Mouse (Mus musculus) mouse embryonic stem cell (cell line): ENCODE data around the gene Snx29.

Experiments used
- in situ Hi-C, 2 experiments: fragments of 300-500 bp; cut with MboI; formaldehyde crosslinking; loops; 1 replicate in 1 of 2; 3 replicates in 1 of 2; pipeline ENCODE4 v1.14.3; 2019 to 2020; ENCODE audit warnings: low sequenced_read_pairs in 2 of 2, low pct_unique_long_range_greater_than_20kb in 1 of 2, mixed read lengths in 1 of 2; ENCODE audit not compliant: unreplicated experiment in 1 of 2

Gene Snx29

DNA sequence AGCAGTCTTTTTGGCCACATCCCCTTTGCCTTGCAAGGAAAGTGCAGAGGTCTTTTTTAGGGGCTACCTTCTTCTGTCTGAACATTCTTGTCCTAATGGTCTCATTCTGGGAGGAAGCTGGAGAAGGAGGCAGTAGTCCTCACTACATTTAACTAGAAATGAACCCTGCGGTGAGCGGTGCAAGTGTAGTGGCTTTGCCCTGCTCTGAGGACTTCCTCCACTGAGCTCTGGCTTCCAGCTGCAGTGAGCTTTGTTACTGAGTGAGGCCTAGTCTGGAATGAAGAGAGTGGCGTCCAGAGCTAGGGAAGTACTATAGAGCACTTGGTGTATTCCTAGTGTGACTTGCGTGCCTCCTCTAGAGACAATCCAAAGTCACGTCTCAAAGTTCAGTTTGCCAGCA lies 429.8 kb downstream of the Snx29 start:
- in situ Hi-C loops = no loop called here

DNA sequence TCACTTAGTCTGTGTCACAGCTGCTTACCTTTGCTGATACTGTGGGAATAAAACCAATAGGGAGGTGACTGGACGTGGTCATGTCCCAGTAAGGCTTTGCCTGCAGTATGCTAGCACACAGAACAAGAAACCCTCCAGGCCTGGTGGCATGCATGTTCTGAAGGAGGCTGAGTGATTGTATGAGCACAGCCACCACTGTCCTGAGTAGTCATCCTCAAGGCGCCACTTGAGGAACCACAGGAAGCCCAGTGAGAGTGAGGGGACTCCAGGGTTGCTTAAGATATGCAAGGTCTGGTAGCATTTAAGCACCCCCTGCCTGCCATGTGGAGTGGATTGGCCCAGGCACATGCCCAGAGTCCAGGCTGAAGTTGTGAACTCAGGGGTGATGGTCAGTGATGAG lies 430.8 kb downstream of the Snx29 start:
- in situ Hi-C loops = no loop called here

DNA sequence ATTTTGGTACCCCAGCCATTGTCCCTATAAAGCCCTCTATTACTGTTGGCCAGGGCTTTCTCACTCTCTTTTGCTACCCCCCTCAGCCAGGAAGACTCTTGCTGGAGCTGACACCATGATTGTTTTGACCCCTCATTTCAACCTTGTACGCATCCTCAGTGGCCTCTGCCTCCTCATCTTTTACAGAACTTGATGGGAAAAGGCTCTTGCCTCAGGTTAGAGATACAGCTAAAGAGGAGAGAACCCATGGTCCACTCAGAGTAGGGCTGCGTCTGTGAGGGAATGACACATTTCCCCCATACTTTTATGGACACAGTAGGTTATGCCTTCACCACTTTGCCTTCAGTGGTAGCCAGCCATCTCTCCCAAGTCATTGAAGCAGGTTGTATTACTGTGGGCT lies 431.4 kb downstream of the Snx29 start:
- in situ Hi-C loops = no loop called here

DNA sequence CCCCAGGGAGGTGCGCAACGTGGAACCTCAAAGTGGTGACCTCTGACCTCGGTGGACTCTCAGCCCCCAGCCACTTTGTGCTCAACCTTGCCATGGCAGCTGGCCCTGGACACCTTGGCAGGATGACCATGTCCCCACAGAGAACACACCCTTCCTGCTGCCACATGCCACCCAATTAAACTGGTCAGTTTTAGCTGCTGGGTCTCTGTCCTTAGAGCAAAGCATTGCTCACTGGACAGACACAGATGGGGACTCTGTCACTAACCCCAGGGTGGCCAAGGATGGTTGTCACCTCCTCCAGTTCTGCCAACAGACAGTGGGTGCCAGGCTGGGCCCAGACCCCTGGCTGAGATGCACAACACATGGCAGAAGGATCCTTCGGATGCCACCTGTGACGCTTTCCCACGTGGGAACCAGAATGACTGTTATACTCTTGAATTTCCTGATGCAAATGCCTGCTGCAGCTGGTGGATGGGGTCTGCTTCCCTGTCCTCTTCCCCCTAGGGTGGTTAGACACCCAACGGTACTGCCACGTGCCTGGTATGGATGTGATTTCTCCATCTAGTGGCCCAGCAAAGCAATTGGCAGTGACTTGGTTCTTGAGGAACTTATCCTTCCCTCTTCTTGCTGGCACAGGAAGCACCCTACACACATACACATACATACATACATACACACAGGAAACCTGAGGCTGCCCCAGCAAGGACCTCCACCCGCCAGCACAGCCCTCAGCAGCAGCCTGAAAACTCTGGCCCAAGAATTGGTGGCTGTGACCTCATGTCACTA lies 432.8 kb downstream of the Snx29 start:
- in situ Hi-C loops = no loop called here

DNA sequence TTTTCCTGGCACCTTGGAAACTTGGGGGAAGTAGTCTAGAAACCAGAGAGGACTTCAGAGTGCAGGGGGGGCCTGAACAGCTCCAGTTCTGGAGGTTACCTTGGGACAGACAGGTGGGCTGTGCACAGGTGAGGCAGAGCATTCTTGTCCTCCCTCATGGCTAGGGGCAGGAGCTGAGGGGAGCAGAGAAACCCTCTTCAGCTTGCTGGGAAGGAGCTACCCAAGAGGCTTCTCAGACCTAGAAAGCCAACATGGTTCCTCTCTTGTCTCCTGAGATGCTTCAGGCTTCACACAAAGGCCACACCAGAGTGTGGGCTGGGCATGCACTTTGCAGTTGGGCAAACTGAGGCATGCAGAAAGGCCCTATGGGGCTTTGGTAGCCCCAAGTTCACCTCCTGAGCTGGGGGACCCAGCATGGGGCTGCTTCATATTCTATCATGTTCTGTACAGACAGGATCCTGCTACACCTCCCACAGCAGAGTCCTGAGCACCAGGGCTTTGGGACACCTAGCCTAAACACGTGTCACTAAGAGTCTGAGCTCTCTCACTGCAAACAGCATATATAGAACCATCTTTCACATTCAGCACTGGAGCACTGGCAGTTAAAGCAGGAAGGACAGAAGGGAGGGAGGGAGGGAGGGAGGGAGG lies 434.0 kb downstream of the Snx29 start:
- in situ Hi-C loops = no loop called here

DNA sequence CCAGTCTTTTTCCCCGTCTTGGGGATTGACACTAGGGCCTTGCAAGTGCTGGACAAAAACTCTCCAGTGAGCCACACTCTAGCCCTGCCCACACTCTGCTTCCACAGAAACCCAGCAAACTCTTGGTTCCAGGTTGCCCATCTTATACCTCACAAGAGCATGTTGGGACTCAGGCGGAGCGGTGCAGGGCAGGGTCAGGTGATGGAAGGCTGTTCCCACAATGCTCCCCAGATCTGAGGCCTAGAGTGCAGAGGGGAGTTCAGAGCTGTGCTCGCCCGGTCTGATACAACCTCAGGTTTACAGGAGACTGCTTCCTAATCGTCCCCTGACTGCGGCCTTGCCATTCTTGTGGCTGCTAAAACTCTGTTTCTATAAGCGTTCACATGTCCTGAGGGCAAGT lies 434.8 kb downstream of the Snx29 start:
- in situ Hi-C loops = no loop called here

DNA sequence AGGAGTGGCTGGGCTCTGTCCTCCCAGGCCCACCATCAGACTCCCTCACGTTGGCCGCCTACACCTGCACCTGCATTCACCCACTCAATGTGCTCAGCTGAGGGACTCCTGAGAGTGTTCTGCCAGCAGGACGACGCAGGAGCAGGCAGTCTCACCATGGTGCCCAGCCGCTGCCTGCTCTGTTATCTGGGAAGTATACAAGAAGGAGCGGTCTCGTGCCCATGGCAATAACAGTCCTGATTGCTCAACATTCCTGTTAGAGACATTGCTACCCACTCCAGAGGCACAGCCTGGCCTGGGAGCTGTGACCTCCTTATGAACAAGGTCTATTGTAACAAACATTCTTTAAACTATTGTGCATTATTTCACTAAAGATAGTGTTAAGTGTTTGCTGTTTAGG lies 435.2 kb downstream of the Snx29 start:
- in situ Hi-C loops = no loop called here

DNA sequence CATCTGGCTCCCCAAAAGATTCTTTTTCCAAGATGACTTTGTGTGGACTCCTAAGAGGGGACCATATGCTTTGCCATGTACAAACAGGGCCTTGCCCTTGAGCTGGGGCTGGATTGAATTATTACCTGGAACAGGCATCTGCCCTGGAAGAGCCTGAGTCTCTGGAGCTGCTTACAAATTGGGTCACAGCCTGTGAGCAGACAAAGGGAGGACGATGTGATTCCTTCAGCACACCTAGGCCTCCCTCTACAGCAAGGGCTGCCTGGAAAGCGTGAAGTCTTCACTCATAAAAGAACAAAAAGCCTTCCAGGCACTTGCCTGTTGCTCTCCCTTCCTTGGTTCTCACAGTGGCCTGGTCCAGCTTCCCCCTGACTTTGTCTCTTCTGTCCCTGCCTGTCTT lies 449.6 kb downstream of the Snx29 start:
- in situ Hi-C loops = no loop called here

DNA sequence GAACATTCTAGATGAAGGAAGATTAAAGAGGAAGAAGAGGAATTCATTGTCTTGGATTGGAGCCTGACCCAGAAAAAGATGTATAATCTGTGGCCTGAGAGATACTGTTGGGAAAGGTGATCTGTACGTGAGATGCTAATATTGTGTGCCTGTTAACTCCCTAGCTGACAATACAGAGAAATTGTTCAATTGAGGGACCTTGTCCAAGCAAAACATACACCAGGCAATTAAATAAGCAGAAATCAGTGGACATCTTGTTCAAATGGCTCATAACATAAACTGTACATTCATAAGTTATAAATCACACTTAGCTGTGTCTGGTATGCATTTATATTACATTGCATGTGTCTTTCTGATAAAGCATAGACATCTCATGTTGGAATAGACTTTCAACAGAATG lies 451.6 kb downstream of the Snx29 start:
- in situ Hi-C loops = no loop called here

DNA sequence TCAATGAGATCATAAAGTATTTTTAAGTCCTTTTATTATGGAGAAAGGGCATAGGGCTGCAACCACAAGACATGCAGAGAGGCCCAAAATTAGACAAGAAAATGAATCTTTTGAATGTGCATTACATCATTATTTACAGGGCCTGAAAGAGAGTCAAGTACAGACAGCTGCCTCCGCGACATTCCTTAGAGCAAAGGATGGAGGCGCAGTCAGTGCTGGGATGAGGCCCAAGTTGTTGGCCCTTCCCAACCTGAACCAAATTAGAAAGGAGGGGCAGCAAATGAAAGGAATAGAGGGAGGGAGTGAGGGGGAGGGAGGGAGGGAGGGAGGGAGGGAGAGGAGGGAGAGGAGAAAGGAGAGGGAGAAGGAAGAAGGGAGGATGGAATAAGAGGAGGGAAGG lies 453.8 kb downstream of the Snx29 start:
- in situ Hi-C loops = no loop called here

DNA sequence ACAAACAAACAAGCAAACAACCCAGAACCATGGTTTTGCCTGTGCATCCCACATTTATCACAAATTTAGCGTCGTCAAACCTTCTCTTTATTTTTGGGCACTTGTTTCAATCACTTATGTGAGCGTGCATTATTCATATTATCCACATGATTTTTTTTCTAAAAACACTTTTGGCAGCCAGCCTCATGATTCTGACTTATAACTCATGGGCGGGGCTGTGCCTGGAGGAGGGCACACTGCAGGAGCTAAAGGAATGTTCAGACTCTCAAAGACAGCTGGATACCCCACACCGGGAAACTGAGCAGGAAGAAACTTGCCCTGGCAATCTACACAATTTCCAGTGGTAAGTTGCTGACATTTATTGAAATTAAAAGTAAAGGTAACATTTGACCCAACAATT lies 455.5 kb downstream of the Snx29 start:
- in situ Hi-C loops = no loop called here

DNA sequence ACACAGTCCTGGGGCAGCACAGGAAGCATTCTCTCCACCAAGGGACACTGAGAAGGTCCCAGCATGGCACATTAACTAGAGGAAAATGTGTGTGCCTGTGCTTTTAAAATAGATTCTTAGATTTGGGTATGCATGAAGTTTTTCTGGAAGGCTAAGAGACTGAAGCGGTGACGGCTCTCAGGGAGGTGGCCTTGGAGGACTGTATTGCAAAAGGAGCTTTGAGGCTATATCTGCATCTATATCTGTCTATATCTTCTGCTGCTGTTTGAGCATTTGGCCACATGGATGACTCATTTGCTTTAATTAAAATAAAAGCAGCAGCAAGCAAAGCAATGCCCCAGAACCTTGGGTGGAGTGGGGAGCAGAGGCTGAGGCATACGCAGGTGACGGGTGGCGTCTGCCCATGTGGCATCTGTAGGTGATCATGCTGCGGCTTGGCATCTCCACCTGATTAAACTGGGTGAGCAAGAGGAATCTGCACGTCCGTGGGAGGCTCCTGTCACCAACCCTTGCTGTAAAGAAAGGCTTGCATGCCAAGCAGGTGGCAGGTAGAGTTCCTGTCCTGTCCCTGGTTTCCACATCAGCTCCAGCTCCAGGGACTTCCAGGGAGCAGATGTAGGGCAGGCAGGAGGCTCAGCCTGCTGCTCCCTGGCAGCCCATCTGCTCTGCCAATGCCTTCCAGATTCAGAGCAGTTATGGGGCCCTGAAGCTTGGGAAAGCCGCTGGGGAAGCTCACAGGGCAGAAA lies 456.2 kb downstream of the Snx29 start:
- in situ Hi-C loops = no loop called here

DNA sequence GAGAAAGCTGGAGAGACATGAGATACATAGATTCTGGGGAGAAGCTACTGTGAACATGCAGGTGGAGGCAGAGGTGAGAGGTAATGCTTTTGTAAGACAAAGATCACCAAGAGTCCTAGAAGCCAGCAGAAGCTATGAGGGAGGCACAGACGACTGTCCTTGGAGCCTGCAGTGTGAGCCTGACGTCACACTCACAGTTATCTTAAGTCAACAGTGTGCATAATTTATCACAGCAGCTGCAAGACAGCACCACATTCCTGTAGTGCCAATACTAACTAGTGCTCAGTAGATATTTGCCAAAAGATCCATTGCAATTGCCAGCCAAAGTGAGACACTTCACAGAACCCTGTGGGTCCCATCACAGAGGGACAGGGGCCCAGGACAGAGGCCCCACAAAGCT lies 459.4 kb downstream of the Snx29 start:
- in situ Hi-C loops = no loop called here

DNA sequence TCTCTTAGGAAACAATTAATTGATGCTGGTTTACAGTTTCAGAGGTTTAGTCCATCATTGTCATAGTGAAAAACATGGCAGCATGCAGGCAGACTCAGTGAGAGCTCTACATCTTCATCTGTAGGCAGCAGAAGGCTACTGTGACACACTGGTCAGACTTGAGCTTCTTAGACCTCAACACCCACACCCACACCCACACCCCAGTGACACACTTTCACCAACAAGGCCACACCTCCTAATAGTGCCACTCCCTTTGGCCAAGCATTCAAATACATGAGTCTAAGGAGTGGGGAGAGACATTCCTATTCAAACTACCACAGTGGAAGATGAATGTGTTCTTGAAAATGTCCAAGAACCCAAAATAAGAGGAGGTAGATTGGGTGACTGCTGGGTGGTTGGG lies 460.6 kb downstream of the Snx29 start:
- in situ Hi-C loops = no loop called here

DNA sequence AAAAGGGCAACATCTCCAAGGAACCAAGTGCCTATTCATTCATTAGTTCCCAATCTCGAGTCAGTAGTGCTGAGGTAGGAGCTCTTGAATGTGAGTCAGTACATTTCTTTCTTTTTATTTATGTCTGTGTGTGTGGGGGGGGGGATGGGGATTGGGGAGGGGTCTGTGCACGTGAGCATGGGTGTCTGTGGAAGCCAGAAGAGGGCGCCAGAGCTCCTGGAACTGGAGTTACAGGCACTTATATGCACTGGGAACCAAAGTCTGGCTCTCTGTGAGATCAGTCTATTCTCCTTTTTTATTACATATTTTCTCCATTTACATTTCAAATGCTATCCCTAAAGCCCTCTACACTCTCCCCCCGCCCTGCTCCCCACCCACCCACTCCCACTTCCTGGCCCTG lies 461.6 kb downstream of the Snx29 start:
- in situ Hi-C loops = no loop called here

DNA sequence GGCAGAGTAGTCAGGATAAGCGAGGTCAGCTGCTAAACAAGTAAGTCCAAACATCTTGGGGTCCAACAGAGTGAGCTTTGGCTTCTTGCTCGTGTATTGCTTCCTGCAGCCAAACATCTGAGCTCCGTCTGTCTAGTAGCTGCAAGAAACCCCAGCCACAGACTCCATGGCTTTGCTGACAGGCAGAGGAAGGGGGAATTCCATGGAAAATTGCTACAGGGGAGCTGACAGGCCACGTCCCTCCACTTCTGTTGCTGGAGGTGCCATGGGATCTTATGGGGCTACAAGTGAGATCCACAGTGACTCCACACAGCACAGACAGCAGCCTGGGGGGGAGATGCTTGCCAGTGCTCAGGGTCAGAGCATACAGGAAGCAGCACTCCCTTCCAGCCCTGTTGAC lies 463.1 kb downstream of the Snx29 start:
- in situ Hi-C loops = no loop called here

DNA sequence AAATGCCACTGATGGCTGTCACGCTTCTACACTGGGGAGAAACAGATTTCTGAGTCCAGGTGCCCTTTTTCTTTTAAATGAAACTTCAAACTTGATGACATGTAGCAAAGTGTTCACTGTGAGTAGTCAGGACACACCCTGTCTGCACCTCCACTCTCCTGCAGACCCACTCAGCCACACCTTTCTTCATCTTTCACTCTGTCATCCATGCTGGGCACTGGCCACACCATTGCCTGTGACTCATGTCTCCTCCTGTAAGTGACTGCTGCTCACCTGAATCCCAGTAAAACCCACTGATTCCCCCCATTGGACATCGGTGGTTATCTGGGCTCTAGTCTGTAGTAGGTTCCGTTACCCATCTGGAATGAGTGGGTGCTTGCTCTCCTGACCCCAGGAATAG lies 467.8 kb downstream of the Snx29 start:
- in situ Hi-C loops = no loop called here

DNA sequence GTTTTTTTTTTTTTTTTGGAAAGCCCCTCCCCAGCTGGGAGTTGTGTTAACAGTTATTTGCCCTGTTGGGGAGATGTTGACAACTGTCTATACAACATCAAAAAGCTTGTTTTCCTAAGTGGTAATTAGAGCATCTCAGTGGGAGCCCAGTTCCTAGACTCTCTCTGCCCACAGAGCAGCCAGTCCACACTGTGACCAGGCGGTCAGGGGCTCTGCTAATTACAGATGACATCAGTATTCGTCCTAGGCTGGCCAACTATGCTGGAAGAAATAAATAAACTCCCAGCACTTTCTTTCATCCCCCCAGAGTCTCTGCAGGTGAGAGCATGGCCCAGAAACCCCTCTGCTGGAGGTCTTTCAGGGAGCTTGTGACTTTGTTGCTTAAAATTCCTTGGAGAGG lies 470.7 kb downstream of the Snx29 start:
- in situ Hi-C loops = no loop called here

DNA sequence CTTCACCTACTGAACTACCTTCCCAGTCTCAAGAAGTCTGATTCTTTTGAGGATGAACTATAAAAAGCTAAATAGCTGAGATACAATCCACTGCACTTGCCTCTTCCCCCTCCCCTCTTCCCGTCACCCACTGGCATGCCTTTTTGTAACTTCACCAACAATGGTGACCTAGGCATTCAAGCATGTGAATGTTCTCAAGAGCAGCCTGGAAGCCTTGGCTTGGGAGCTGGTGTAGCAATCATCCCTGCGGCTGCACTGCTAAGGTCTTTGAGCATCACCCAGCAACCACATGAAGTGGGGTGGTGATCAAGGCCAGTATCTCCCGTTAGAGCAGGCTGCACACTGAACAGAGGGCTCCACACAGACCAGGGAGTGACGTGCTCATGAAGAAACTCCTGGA lies 471.9 kb downstream of the Snx29 start:
- in situ Hi-C loops = no loop called here
